Mouse (Mus musculus) cortical plate, adult 2 months (tissue): ENCODE data around the gene Klhdc1. TPM values are rescaled to one million over a fixed set of nuclear protein-coding genes. Genes with fewer than 3 reads are reported as not detected.

Experiments
- H3K27ac ChIP-seq: fragments of 200-500 bp; 2 replicates; pipeline ENCODE4 v1.5.1; 2012; ENCODE audit warnings: low read length, control low read depth, inconsistent platforms; ENCODE audit not compliant: insufficient read depth
- H3K4me1 ChIP-seq: fragments of 200-500 bp; 2 replicates; pipeline ENCODE4 v1.6.1; 2011; ENCODE audit warnings: low read length; ENCODE audit not compliant: control insufficient read depth, insufficient read depth
- H3K4me3 ChIP-seq: fragments of 200-500 bp; 2 replicates; pipeline ENCODE4 v1.5.1; 2011; ENCODE audit warnings: mild to moderate bottlenecking, low read length, control low read depth; ENCODE audit not compliant: insufficient read depth
- CTCF ChIP-seq: fragments of 200-500 bp; IDR thresholded peaks from 2 replicates; pipeline ENCODE4 v1.5.1; 2011; ENCODE audit warnings: mild to moderate bottlenecking, control low read depth, low read length; ENCODE audit not compliant: insufficient read depth; ENCODE audit errors: extremely low read depth
- POLR2A ChIP-seq: fragments of 200-500 bp; IDR thresholded peaks from 2 replicates; pipeline ENCODE4 v1.6.1; 2011; ENCODE audit warnings: mild to moderate bottlenecking, low read length, control low read depth; ENCODE audit not compliant: insufficient read depth; ENCODE audit errors: extremely low read depth
- polyA plus RNA-seq: library from polyadenylated mRNA; depleted of rRNA; stranded (reverse); fragments of >200 nt; gene quantifications from 2 replicates; pipeline ENCODE4 v1.2.3, GENCODE M21; 2012

Klhdc1 gene
- polyA plus RNA-seq, 1 experiment = 11.5 TPM

DNA sequence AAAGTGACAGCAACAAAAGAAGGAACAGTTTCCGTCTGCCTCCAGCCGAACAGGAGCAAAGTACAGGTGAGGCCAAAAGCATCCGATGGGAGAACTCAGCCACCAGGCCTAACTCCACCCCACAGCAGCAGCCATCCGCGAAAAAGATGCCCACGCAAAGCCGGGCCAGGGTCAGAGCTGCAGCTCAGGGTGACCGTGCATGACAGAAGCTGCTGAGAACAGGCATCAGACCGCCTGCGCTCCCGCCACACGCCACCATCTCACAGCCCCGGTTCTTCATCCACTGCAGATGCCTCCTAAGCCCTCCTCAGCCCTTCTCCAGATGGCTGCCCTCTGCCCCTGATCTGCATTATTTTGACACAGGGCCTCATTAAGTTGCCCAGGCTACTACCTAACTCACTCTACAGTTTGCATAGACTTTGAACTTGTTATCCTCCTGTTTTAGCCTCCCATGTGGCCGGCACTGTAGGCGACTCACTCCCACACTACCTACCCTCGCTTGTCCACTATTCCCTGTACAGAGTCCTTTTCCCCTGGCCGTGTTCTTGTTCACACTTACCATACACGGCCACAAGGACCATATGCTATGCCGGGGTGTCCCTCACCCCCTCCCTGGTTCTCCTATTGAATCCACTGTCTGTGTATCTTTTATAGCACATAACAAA is 20.2 kb upstream of the Klhdc1 start:
- Histone ChIP-seq H3K4me1 (no peaks in the 10 kb centered on the region), H3K4me3 (no peak overlapping the region), H3K27ac (no peak overlapping the region)
- TF ChIP-seq CTCF (no peak), POLR2A (no peak)

- Histone ChIP-seq H3K4me1 (no peaks in the 10 kb centered on the region), H3K27ac (no peak within 1 kb of the TSS), H3K4me3 (peak within 1 kb of the TSS; percentile 71)
- TF ChIP-seq POLR2A (no peak), CTCF (no peak)
Measured at GRCm38 (mm10) chr12:69227776-69228466, 13.1 kb upstream of the Klhdc1 start, which contains the start of gene Pole2. Gene Pole2 (minus strand): TSS chr12:69228195.

DNA sequence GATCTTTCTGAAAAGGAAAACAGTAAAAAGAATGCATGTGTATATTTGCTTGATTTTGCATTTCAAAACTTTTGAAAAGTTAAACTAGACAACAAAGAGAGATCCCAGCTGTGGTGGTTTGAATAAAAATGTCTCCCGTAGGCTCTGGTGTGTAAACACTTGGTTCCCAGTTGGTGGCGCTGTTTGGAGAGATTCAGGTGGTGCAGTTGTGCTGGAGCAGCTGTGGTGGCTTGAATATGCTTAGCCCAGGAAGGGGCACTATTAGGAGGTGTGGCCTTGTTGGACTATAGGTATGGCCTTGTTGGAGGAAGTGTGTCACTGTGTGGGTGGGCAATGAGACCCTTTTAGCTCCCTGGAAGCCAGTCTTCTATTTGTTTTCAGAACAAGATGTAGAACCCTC is 11.7 kb upstream of the Klhdc1 start:
- TF ChIP-seq CTCF = no peak
- TF ChIP-seq POLR2A = no peak
- Histone ChIP-seq H3K27ac (no peak overlapping the region), H3K4me1 (no peaks in the 10 kb centered on the region), H3K4me3 (no peak overlapping the region)

- TF ChIP-seq CTCF (no peak), POLR2A (no peak)
Measured at GRCm38 (mm10) chr12:69235782-69236181, 5.2 kb upstream of the Klhdc1 start.

DNA sequence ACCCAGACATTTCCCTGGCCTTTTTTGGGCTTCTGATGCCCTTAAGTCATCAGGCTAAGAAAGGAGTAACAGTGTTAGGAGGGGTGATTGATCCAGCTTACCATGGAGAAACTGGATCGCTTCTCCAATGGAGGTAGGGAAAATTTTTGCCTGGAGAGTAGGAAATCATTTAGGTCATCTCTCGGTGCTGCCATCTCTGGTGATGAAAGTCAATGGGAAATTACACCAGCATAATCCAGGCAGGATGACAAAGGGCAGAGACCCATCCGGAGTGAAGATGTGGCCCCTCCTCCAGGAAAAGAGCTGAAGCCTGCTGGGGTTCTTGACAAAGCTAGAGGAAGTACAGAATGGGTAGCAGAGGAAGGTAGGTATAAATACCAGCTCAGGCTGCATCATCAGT is 2.7 kb upstream of the Klhdc1 start:
- TF ChIP-seq CTCF = 0 out of 2 replicates have a peak, but pooled peaks have one; percentile 2
- no peak for TF ChIP-seq POLR2A
- Histone ChIP-seq H3K4me1 (peaks cover 2% of the 10 kb centered on the region; the same call in 1 of the 2 replicates), H3K27ac (no peak overlapping the region), H3K4me3 (no peak overlapping the region)

More at GRCm38 (mm10) chr12:69235782-69236181, 5.2 kb upstream of the Klhdc1 start:
- Histone ChIP-seq H3K4me1 (no peaks in the 10 kb centered on the region), H3K27ac (no peak overlapping the region), H3K4me3 (no peak overlapping the region)

DNA sequence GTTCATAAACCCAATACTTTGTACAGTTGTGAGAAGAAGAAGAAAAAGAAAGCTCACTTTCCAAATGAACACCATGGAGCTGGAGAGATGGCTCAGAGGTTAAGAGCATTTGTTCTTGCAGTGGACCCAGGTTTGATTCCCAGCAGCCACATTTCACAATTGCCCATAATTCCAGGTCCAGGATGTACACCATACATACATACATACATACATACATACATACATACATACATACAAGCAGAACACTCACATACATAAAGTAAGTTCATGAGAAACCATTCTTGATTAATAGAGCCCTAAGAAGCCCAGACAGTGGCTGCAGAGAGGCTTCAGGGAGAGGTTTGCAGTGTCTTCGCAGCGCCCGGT is 412 bp downstream of the Klhdc1 start:
- Histone ChIP-seq H3K27ac (peak overlapping the region; percentile 84), H3K4me3 (peak overlapping the region; percentile 94), H3K4me1 (peaks cover 2% of the 10 kb centered on the region; the same call in 1 of the 2 replicates)
- TF ChIP-seq POLR2A = no peak
- TF ChIP-seq CTCF = no peak

GRCm38 (mm10) chr12:69241771-69242431 is 925 bp downstream of the Klhdc1 start:
- TF ChIP-seq POLR2A = peak; percentile 48; the same call in 1 of the 2 replicates
- TF ChIP-seq CTCF = no peak
- peak overlapping the region; percentile 84 for H3K27ac ChIP-seq
- H3K4me1 ChIP-seq = peaks cover 2% of the 10 kb centered on the region; the same call in 1 of the 2 replicates
- peak overlapping the region; percentile 94 for H3K4me3 ChIP-seq

DNA sequence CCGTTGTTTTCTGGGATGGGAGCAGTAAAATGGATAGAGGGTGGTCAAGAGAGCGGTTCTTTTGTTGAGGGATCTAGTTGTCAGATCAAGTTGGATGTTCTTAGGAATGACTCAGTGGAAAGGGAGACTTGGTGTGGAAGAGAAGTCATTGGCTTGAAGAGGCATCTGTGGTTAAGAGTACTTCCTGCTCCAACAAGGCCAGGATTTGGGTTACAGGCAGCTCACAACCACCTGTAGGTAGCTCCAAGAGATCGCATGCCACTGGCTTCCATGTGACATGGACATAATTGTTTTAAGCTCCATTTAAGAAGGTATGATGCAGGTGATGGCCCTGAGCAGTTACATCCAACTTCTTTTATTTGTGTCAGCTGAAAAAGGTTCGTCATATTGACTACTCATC is 8.8 kb downstream of the Klhdc1 start:
- Histone ChIP-seq H3K4me1 (no peaks in the 10 kb centered on the region), H3K4me3 (no peak overlapping the region), H3K27ac (no peak overlapping the region)
- no peak for TF ChIP-seq POLR2A
- no peak for TF ChIP-seq CTCF

DNA sequence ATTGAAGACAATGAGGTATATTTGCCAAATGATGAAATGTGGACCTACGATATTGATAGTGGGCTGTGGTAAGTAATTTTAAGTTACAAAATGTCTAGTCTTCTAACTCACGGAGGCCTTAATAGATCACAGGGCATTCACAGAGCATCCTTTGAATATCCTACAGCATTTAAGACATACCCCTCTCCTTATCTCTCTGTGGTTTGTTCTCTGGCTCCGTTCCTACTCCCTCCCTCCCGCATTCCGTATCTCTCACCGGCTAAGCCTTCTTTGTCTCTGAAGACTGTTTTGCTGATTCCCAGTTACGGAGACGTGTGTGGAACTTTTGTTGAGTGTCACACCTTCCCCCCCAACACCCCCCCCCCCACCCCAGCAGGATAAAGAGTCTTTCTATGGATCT is 9.8 kb downstream of the Klhdc1 start:
- Histone ChIP-seq H3K4me1 (no peaks in the 10 kb centered on the region), H3K27ac (no peak overlapping the region), H3K4me3 (no peak overlapping the region)
- TF ChIP-seq POLR2A (no peak), CTCF (no peak)
